Mouse (Mus musculus) ES-E14 (cell line): ENCODE measurements around the gene Pnpla2.

Source experiments
- CHD2 ChIP-seq: IDR thresholded peaks from 2 replicates; pipeline ENCODE4 v1.6.1; 2014; ENCODE audit warnings: mild to moderate bottlenecking, low read depth, low read length, inconsistent platforms
- HCFC1 ChIP-seq: IDR thresholded peaks from 2 replicates; pipeline ENCODE4 v1.6.1; 2012; ENCODE audit warnings: low read length, inconsistent platforms, borderline replicate concordance; ENCODE audit not compliant: insufficient read depth
- MAFK ChIP-seq: IDR thresholded peaks from 2 replicates; pipeline ENCODE4 v1.6.1; 2014; ENCODE audit warnings: mild to moderate bottlenecking, low read depth, low read length, inconsistent platforms; ENCODE audit not compliant: insufficient read depth
- ZC3H11A ChIP-seq: IDR thresholded peaks from 2 replicates; pipeline ENCODE4 v1.6.1; 2012; ENCODE audit warnings: low read depth, mild to moderate bottlenecking, inconsistent platforms, low read length, borderline replicate concordance
- ZNF384 ChIP-seq: IDR thresholded peaks from 2 replicates; pipeline ENCODE4 v1.6.1; 2012; ENCODE audit warnings: low read depth, low read length, inconsistent platforms

DNA sequence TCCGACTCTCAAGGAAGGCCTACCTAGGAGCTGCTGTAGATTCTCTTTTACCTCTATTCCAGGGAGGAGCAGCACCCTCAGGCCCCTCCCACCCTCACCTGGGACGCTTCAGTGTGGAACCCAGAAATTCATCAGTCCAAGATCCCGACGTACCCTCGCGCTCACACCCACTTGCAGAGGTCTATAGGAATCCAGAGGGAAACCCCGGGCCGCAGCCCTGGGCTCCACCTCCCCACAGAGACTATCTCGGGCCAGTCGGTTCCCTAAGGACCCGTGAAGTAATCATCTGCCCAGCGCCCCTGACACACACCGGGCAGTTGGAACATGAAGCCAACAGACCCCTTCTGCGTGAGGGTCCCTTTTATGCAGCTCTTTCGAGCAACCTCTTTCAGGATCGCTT, 41.7 kb upstream of the Pnpla2 start:
- no peak for TF ChIP-seq ZNF384
- TF ChIP-seq HCFC1 = no peak
- no peak for TF ChIP-seq CHD2
- TF ChIP-seq MAFK = no peak
- no peak for TF ChIP-seq ZC3H11A
